Mouse (Mus musculus) Patski (cell line): ENCODE measurements at regions not wholly inside any gene's neighbourhood (a gene's known extent, or its start where the extent isn't known, plus 50 kb on each side); places are given as distances from the start of the nearest gene placed in this dataset.

Source experiments
- ATAC-seq: fragments of 100-300 bp; one replicate; pipeline ENCODE4 v1.8.0; 2021
- CTCF ChIA-PET: fragments of 350-600 bp; sonication (Branson Sonifier 250); formaldehyde crosslinking; loops from one replicate; lab custom pipeline; 2022; ENCODE audit warnings: inconsistent platforms; lab: Charles Lee
- POLR2A ChIA-PET: fragments of 350-600 bp; sonication (Branson Sonifier 250); formaldehyde crosslinking; loops from one replicate; lab custom pipeline; 2022; ENCODE audit warnings: antibody characterized with exemption, inconsistent platforms; lab: Charles Lee
- DNase-seq: peaks from one replicate; pipeline ENCODE4 v3.0.0-alpha.2; 2011; ENCODE audit warnings: low read depth, low spot score
- H3K27me3 ChIP-seq: fragments of 371-371 bp; one replicate; pipeline ENCODE4 v1.5.1; 2021
- CTCF ChIP-seq: fragments of 100-300 bp; IDR thresholded peaks from one replicate; pipeline ENCODE4 v1.5.1; 2021
- in situ Hi-C: fragments of 300-500 bp; cut with MboI; formaldehyde crosslinking; loops from 3 replicates; pipeline ENCODE4 v1.11.1; 2018; ENCODE audit warnings: low pct_unique_long_range_greater_than_20kb, mixed read lengths

- no peak for DNase-seq
- CTCF ChIA-PET: no interaction called here
- no peak for ATAC-seq
- POLR2A ChIA-PET: no interaction called here
- no peaks in the 10 kb centered on the region for H3K27me3 ChIP-seq
- in situ Hi-C loops: loop anchor here (10.0 to 25.0 kb wide), 2 partner anchors 468 to 606 kb away; partner anchors contain the start of gene Bnc2
- TF ChIP-seq CTCF: no peak
Measured at GRCm38 (mm10) chr4:84068947-84069663, 543.8 kb downstream of the Ccdc171 start.

DNA sequence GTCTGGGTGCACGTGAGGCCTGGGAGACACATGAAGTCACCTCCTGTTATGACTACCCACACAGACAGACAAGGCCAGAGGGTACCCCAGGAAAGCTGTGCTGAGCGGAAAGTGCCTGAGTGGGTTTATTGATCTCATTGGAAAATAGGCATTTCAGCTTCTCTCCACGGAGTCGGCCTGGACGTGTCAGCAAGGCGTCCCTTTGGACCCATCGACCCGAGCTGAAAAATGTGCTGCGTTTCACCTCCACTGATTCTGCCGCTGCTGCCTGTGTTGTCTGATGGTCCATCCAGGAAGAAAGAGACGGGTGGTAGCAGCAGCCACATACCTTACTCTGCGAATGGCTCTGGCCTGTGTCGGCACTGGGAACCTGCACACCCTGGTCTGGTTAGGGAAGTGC is 544.3 kb downstream of the Ccdc171 start:
- no peak for TF ChIP-seq CTCF
- in situ Hi-C loops: loop anchor here (10.0 to 25.0 kb wide), 2 partner anchors 468 to 605 kb away; partner anchors contain the start of gene Bnc2

DNA sequence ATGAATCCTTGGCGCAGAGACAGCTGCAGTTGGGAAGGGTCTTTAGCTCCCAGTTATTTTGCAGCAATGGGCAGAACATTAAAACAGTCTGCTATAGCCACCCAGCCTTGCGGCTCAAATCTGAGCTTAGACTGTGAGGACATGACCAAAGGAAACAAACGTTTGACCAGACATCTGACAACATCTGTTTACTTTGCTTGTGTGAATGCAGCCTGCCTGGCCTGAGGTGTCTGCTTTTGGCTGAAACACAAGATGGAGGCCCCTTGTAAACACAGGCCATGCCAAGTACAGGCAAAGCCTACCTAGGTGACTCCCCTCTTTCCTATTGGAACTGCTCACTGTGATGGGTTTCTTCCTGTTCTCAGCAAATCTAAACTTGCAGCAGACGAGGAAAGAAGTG is 544.7 kb downstream of the Ccdc171 start:
- in situ Hi-C loops: loop anchor here (25.0 kb wide), 1 partner anchor 467 kb away; no protein-coding TSS in a partner anchor
- DNase-seq (no peak), ATAC-seq (no peak)
- TF ChIP-seq CTCF: no peak
- POLR2A ChIA-PET: no interaction called here
- H3K27me3 ChIP-seq: no peaks in the 10 kb centered on the region
- CTCF ChIA-PET: no interaction called here

More for the DNA sequence above, 544.3 kb downstream of the Ccdc171 start:
- POLR2A ChIA-PET: no interaction called here
- CTCF ChIA-PET: no interaction called here
- ATAC-seq (no peak), DNase-seq (no peak)
- H3K27me3 ChIP-seq: no peaks in the 10 kb centered on the region

DNA sequence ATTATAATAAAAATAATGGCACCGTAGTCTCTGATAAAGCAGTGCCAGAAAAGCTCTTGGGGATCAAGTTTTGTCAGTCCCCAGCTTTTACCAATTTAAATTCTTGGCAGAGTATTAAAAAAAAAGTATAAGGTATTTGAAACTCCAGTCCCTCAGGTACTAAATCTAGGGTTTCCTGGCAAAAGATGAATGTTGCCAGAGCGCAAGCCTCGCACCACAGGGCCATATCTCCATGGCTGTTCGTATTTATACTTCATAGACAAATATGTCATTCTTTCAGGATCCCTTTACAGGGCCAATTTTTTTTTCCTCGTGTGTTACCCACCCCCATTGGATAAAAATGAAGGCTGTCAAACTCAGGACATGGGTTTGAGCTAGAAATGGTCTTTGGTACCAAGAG is 546.8 kb downstream of the Ccdc171 start:
- H3K27me3 ChIP-seq: no peaks in the 10 kb centered on the region
- no peak for DNase-seq
- no peak for ATAC-seq
- POLR2A ChIA-PET: no interaction called here
- CTCF ChIA-PET: no interaction called here
- in situ Hi-C loops: loop anchor here (25.0 kb wide), 1 partner anchor 465 kb away; no protein-coding TSS in a partner anchor
- TF ChIP-seq CTCF: no peak

DNA sequence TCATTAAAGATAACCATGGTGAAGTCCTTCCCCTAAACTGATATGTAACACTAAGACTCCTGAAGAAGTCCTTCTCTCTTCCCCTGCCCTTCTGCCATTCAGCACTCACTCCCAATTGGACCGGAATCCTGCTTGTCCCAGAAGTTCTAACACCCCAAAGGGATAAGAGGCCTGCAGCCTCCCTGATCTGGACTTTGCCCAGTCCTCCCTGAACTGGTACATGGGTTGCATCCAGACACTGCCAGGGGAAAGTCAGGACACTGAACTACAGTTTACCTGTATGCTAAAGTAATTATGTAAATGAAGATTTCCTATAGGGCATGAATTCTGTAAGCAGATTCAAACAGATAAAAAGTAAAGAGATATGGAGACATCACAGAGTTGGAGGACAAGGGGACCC is 551.2 kb downstream of the Ccdc171 start:
- H3K27me3 ChIP-seq: no peaks in the 10 kb centered on the region
- TF ChIP-seq CTCF: no peak

GRCm38 (mm10) chr4:84079516-84079915 is 554.2 kb downstream of the Ccdc171 start:
- POLR2A ChIA-PET: no interaction called here
- no peaks in the 10 kb centered on the region for H3K27me3 ChIP-seq
- DNase-seq: no peak
- no peak for ATAC-seq
- TF ChIP-seq CTCF: no peak
- CTCF ChIA-PET: interaction anchor here (1.7 kb wide), 1 partner anchor 8 kb away, joined by 4 read pairs; no protein-coding TSS in a partner anchor
- in situ Hi-C loops: no loop called here

More for the DNA sequence above, 551.2 kb downstream of the Ccdc171 start:
- no peak for DNase-seq
- in situ Hi-C loops: no loop called here
- ChIA-PET CTCF (interaction anchor here (1.2 kb wide), 1 partner anchor 16 kb away, joined by 3 read pairs; no protein-coding TSS in a partner anchor), POLR2A (no interaction called here)
- ATAC-seq: no peak

- in situ Hi-C loops: no loop called here
- ATAC-seq (no peak), DNase-seq (no peak)
- no peaks in the 10 kb centered on the region for H3K27me3 ChIP-seq
- TF ChIP-seq CTCF: no peak
- ChIA-PET CTCF (no interaction called here), POLR2A (no interaction called here)
Measured at GRCm38 (mm10) chr4:84081518-84081917, 556.2 kb downstream of the Ccdc171 start.

GRCm38 (mm10) chr4:84088166-84088565 is 562.8 kb downstream of the Ccdc171 start:
- DNase-seq (no peak), ATAC-seq (no peak)
- H3K27me3 ChIP-seq: no peaks in the 10 kb centered on the region
- POLR2A ChIA-PET: no interaction called here
- in situ Hi-C loops: no loop called here
- CTCF ChIA-PET: interaction anchor here (1.5 kb wide), 1 partner anchor 9 kb away, joined by 4 read pairs; no protein-coding TSS in a partner anchor
- TF ChIP-seq CTCF: no peak

DNA sequence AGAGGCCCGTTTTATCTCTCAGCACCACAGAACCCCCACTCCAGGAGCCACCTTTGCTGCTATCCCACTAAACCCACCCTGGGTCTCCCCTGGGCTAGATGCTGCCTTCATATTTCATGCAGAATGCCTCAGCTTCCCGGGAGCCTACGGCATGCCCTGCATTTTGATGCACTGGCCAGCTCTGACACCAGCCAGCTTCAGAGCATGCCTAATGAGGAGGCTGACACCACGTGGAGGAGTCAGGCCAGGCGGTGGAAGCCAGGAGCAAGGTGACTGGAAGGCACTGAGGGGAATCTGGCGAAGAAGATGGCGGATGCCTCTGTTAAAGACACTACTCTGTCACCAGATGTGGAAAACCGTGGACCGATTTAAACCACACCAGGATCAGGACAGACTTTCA is 567.2 kb downstream of the Ccdc171 start:
- ChIA-PET POLR2A (no interaction called here), CTCF (interaction anchor here (0.9 to 1.3 kb wide), 3 partner anchors 9 to 643 kb away, joined by 3 read pairs; no protein-coding TSS in a partner anchor)
- no peaks in the 10 kb centered on the region for H3K27me3 ChIP-seq
- in situ Hi-C loops: no loop called here
- ATAC-seq: no peak
- DNase-seq: no peak
- TF ChIP-seq CTCF: no peak

GRCm38 (mm10) chr4:84095237-84095636 is 569.9 kb downstream of the Ccdc171 start:
- ATAC-seq: no peak
- ChIA-PET POLR2A (no interaction called here), CTCF (interaction anchor here (0.8 kb wide), 1 partner anchor 18 kb away, joined by 3 read pairs; no protein-coding TSS in a partner anchor)
- in situ Hi-C loops: no loop called here
- no peaks in the 10 kb centered on the region for H3K27me3 ChIP-seq
- no peak for TF ChIP-seq CTCF
- no peak for DNase-seq

- CTCF ChIA-PET: no interaction called here
- DNase-seq (no peak), ATAC-seq (no peak)
- in situ Hi-C loops: no loop called here
- POLR2A ChIA-PET: no interaction called here
- no peak for TF ChIP-seq CTCF
- H3K27me3 ChIP-seq: no peaks in the 10 kb centered on the region
Measured at GRCm38 (mm10) chr4:84096081-84096480, 570.7 kb downstream of the Ccdc171 start.
